Mouse (Mus musculus) forebrain, embryonic 14.5 days (tissue): Measurements from ENCODE around the gene Sgcd. TPM values are rescaled to one million over a fixed set of nuclear protein-coding genes. Genes with fewer than 3 reads are reported as not detected.
A peak's percentile ranks its signal among the peaks of the same experiment; 100 is the strongest.
"Not testable (repeated sequence)": the region's sequence is repeated elsewhere in the genome, so short reads cannot be mapped to it uniquely, and the experiment has no call there.

ENCODE experiments used
- ATAC-seq: fragments of 200-750 bp; cut with Nextera tagmentation; 2 replicates; pipeline ENCODE4 v1.8.0; 2017; ENCODE audit warnings: mild to moderate bottlenecking, moderate library complexity
- DNase-seq: peaks from one replicate; pipeline ENCODE4 v3.0.0-alpha.2; 2015; ENCODE audit warnings: low spot score
- H3K27ac ChIP-seq: fragments of 300-500 bp; sonication (generic); 2 replicates; pipeline ENCODE4 v1.5.1; 2014; ENCODE audit warnings: low read depth, mild to moderate bottlenecking, control low read depth, low read length, moderate library complexity
- H3K27me3 ChIP-seq: fragments of 300-500 bp; sonication (generic); replicated peaks from 2 replicates; pipeline ENCODE4 v1.6.1; 2014; ENCODE audit warnings: low read length, control low read depth, mixed read lengths; ENCODE audit not compliant: control insufficient read depth, insufficient read depth
- H3K36me3 ChIP-seq: fragments of 300-500 bp; sonication (generic); 2 replicates; pipeline ENCODE4 v1.6.1; 2014; ENCODE audit warnings: low read length, control low read depth; ENCODE audit not compliant: control insufficient read depth, insufficient read depth
- H3K4me1 ChIP-seq: fragments of 300-500 bp; sonication (generic); 2 replicates; pipeline ENCODE4 v1.6.1; 2014; ENCODE audit warnings: antibody characterized with exemption, low read length, control low read depth; ENCODE audit not compliant: control insufficient read depth, insufficient read depth
- H3K4me2 ChIP-seq: fragments of 300-500 bp; sonication (generic); 2 replicates; pipeline ENCODE4 v1.6.1; 2014; ENCODE audit warnings: mild to moderate bottlenecking, control low read depth, low read length
- H3K4me3 ChIP-seq: fragments of 300-500 bp; sonication (generic); 2 replicates; pipeline ENCODE4 v1.5.1; 2014; ENCODE audit warnings: low read depth, low read length, control low read depth
- H3K9ac ChIP-seq: fragments of 300-500 bp; sonication (generic); 2 replicates; pipeline ENCODE4 v1.6.1; 2014; ENCODE audit warnings: mild to moderate bottlenecking, low read length, control low read depth, moderate library complexity
- H3K9me3 ChIP-seq: fragments of 300-500 bp; sonication (generic); replicated peaks from 2 replicates; pipeline ENCODE4 v1.6.1; 2016; ENCODE audit warnings: low read length, control low read depth, mixed read lengths; ENCODE audit not compliant: control insufficient read depth
- WGBS: fragments of 180-500 bp; shearing (Covaris S2); extraction: QIAGEN DNeasy Blood & Tissue Kit; methylation state at CpG from one replicate; pipeline ENCODE4 v1.1.7; 2014; 5-methylcytosine and 5-hydroxymethylcytosine counted together
- polyA plus RNA-seq: library from polyadenylated mRNA; unstranded; fragments of >200 nt; fragmentation: Nextera tagmentation; extraction: Ambion mirVana; gene quantifications from 2 replicates; pipeline ENCODE4 v1.2.1, GENCODE M21; 2014

Sgcd gene
- polyA plus RNA-seq, 1 experiment from 2014 or later = 0.91 TPM

DNA sequence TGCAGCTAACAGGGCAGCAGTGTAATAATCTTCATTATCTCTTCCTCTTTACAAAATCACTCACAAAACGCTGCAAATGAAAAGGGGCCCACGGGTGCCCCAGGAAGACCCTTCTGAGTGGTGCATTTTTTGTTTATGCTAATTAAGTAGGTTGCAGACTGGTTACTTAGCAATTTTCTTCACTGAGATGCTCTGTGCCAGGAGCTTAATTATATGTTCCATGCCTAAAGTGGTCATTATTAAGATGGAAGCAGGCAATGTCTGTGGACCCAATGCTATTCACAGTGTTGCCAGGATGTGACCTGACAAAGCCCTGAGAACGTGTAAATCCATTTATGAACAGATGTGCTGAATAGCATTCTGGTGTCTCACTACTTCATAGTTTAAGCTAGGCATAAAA, 529.6 kb downstream of the Sgcd start:
- no peak overlapping the region for H3K27ac ChIP-seq
- H3K4me1 ChIP-seq = 0 out of 2 replicates have a peak, but pooled peaks cover 4% of the 10 kb centered on the region
- no peaks in the 10 kb centered on the region for H3K27me3 ChIP-seq
- ATAC-seq = peak; percentile 91
- no peak overlapping the region for H3K4me3 ChIP-seq
- no peak overlapping the region for H3K9ac ChIP-seq
- 5% methylated on average over 3 of the region's 3 CpGs for WGBS
- H3K9me3 ChIP-seq = no peaks in the 10 kb centered on the region
- DNase-seq = peak; percentile 79
- no peaks in the 10 kb centered on the region for H3K36me3 ChIP-seq
- H3K4me2 ChIP-seq = no peak overlapping the region

DNA sequence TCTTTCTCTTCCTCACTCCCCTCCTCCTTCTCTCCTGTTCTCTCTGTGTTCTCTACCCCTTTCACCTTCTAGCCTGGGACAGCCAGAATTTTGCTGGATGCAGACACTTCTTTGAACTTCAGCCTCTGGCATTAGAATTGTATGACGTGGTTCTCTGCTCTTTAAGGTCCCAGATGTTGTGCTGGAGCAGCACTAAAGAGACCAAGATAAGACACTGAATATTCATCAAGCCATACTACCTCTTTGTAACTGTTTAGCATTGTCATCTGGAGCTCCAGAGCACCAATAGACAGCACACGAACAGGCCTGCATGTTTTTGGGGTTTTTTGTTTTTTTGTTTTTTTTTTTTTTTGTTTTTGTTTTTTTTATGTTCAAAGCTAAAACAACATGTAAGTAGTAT, 541.0 kb downstream of the Sgcd start:
- Histone ChIP-seq H3K36me3 (no peaks in the 10 kb centered on the region), H3K4me2 (no peak overlapping the region), H3K4me1 (no peaks in the 10 kb centered on the region), H3K27me3 (no peaks in the 10 kb centered on the region), H3K9ac (no peak overlapping the region), H3K9me3 (no peaks in the 10 kb centered on the region), H3K4me3 (no peak overlapping the region), H3K27ac (no peak overlapping the region)
- no peak for DNase-seq
- 53% methylated on average over 2 of the region's 2 CpGs for WGBS
- ATAC-seq = no peak

DNA sequence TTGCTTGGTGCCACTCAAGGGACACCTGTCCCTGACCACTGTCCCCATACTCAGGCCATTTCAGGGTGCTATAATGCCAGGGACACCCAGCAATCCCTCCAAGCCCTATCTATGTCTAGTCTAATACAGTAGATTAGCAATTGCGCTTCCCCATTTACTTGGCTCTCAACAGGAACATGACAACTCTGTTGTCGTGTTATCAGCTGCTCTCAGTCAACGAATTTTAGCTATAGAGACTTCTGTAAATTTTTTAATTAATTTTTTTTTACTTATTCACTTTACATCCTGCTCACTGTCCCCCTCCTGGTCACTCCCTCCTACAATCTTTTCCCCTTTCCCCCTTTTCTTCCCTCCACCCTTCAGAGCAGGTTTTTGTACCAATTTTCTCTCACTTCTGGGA, 542.4 kb downstream of the Sgcd start:
- no peak overlapping the region for H3K9ac ChIP-seq
- 86% methylated on average over 3 of the region's 3 CpGs for WGBS
- no peak overlapping the region for H3K4me3 ChIP-seq
- no peak overlapping the region for H3K4me2 ChIP-seq
- H3K9me3 ChIP-seq = no peaks in the 10 kb centered on the region
- no peaks in the 10 kb centered on the region for H3K36me3 ChIP-seq
- ATAC-seq (no peak), DNase-seq (no peak)
- H3K4me1 ChIP-seq = no peaks in the 10 kb centered on the region
- no peaks in the 10 kb centered on the region for H3K27me3 ChIP-seq
- no peak overlapping the region for H3K27ac ChIP-seq

DNA sequence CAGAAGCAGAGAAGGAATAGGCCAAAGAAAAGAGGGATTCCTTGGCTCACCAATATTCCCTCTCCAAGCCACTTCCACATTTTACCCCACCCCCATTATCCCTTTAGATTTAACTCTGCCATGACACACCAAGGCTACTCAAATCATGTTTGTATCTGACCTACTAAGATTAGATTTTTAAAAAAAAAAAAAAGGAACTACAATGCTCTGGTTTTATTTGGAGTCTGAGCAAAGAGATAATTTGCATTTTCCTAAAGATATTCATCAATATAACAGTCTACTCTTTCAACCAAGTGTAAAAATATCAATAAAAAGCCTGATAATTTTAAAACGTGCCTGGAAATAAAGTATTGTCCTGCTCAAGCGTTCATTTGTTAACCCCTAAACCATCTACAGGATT, 543.1 kb downstream of the Sgcd start:
- no peak for DNase-seq
- Histone ChIP-seq H3K4me2 (no peak overlapping the region), H3K4me1 (no peaks in the 10 kb centered on the region), H3K27ac (no peak overlapping the region), H3K9ac (no peak overlapping the region), H3K9me3 (no peaks in the 10 kb centered on the region), H3K27me3 (no peaks in the 10 kb centered on the region), H3K36me3 (no peaks in the 10 kb centered on the region), H3K4me3 (no peak overlapping the region)
- ATAC-seq = no peak
- WGBS = 75% methylated on average over 2 of the region's 2 CpGs

DNA sequence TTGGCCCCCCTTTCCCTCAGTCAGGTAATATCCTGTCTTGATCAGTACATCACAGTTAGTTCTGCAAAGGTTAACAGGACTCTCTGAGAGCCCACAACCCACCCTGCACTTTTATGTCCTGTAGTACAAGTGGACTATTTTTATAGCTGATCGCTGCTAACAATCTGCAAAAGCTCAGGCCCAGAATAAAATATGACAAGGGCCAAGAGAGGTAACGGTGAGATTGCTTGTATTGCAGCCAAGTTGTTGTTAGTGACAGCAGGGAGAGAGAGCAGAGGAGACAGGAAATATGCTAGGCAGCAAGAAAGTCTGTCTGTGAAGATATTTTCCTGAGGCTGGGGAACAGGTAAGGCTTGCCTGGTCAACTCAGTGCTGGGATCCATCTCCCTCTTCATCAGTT, 546.5 kb downstream of the Sgcd start:
- Histone ChIP-seq H3K27ac (no peak overlapping the region), H3K4me1 (no peaks in the 10 kb centered on the region), H3K9me3 (no peaks in the 10 kb centered on the region), H3K9ac (no peak overlapping the region), H3K27me3 (no peaks in the 10 kb centered on the region), H3K4me2 (no peak overlapping the region), H3K4me3 (no peak overlapping the region), H3K36me3 (no peaks in the 10 kb centered on the region)
- ATAC-seq = no peak
- 84% methylated on average over 2 of the region's 2 CpGs for WGBS
- DNase-seq = no peak

DNA sequence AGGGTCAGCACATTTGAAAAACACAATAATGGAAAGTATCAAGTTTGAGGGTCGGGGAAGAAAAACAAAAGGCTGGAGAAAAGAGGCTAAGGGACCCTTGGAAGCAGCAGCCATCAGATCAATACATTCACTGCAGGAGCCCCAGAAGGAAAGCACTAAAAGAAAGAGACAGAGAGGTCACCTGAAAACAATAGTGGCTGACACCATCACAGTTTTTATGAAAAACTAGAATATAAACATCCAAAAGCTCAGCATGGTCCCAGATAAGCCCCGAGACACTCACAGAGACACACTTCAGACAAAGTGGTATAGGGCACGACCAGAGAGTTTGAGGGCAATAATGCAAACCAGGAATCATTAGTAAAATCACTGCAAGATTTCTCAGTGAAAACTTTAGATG, 589.2 kb downstream of the Sgcd start:
- H3K4me3 ChIP-seq = no peak overlapping the region
- H3K27ac ChIP-seq = no peak overlapping the region
- H3K9ac ChIP-seq = no peak overlapping the region
- DNase-seq = no peak
- no peaks in the 10 kb centered on the region for H3K4me1 ChIP-seq
- H3K9me3 ChIP-seq = no peaks in the 10 kb centered on the region
- no peaks in the 10 kb centered on the region for H3K27me3 ChIP-seq
- H3K4me2 ChIP-seq = no peak overlapping the region
- ATAC-seq = no peak
- WGBS = 2% methylated on average over 3 of the region's 3 CpGs
- no peaks in the 10 kb centered on the region for H3K36me3 ChIP-seq

DNA sequence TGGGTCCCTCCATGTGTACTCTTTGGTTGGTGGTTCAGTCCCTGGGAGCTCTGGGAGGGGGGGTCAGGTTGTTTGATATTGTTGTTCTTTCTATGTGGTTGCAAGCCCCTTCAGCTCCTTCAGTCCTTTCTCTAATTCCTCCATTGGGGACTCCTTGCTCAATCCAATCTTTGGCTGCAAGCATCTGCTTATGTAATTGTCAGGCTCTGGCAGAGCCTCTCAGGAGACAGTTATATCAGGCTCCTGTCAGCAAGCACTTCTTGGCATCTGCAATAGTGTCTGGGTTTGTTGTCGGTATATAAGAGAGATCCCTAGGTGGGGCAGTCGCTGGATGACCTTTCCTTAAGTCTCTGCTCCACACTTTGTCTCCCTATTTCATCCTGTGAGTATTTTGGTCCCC, 598.0 kb downstream of the Sgcd start:
- not testable (repeated sequence) for H3K9me3 ChIP-seq, H3K27ac ChIP-seq, H3K36me3 ChIP-seq, H3K27me3 ChIP-seq, ATAC-seq, H3K4me1 ChIP-seq, H3K9ac ChIP-seq, H3K4me3 ChIP-seq, H3K4me2 ChIP-seq, DNase-seq
- 89% methylated on average over 2 of the region's 2 CpGs for WGBS

DNA sequence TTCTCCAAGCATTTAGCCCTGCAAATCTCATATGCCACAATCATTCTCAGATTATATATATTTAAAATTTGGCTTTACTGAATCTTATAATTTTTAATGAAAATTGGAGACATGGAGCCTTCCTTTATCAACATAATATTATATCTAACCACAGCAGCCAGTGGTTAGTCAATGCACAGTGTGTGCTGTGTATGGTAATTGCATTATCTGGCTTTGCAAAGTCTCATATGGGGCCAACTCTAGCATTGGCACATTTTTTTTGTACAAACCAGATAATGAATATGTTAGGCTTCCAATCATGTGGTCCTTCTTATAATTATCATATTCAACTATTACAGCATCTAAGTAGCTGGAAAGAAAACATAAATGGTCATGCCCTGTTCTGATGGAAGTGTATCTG, 599.4 kb downstream of the Sgcd start:
- no peak overlapping the region for H3K4me3 ChIP-seq
- no peak overlapping the region for H3K9ac ChIP-seq
- DNase-seq (no peak), ATAC-seq (no peak)
- no peaks in the 10 kb centered on the region for H3K4me1 ChIP-seq
- H3K27ac ChIP-seq = no peak overlapping the region
- H3K27me3 ChIP-seq = no peaks in the 10 kb centered on the region
- no peaks in the 10 kb centered on the region for H3K9me3 ChIP-seq
- H3K4me2 ChIP-seq = no peak overlapping the region
- no peaks in the 10 kb centered on the region for H3K36me3 ChIP-seq

DNA sequence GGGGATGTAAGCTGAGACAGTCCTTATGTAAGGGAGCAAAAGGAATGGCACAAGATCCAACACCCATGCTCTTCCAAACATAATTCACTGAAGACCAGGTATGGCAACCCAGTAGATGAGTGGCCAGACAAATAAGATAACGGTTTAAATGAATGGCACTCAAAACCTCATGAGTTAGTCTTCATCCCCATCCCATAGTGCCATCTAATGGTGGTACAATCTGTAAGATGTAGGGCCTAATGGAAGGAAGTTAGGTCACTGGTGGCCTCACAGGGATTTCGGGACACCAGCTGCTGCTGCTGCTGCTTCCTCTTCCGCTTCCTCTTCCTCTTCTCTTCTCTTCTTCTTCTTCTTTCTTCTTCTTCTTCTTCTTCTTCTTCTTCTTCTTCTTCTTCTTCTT, 601.0 kb downstream of the Sgcd start:
- ATAC-seq (no peak), DNase-seq (no peak)
- Histone ChIP-seq H3K27me3 (no peaks in the 10 kb centered on the region), H3K4me2 (no peak overlapping the region), H3K4me1 (no peaks in the 10 kb centered on the region), H3K36me3 (no peaks in the 10 kb centered on the region), H3K9ac (no peak overlapping the region), H3K4me3 (no peak overlapping the region), H3K9me3 (no peaks in the 10 kb centered on the region), H3K27ac (no peak overlapping the region)
- 83% methylated on average over 3 of the region's 3 CpGs for WGBS

DNA sequence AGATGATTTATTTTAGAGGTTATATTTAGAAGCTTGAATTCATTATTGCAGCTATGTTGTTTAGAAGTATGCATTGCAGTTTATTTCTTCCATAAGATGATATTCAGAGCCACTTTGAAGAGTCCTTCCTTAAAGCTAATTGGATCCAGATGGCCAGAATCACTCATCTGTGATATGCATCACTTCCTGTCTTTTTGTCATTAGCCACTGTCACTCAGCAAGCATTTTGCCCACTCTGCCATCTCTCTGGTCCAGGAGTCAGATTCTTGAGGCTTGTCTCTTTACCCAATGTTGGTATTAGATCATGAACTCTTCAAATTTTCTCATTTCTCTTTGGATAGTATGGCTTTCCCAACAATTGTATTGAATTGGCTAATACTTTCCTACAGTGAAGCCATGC, 602.6 kb downstream of the Sgcd start:
- Histone ChIP-seq H3K4me3 (no peak overlapping the region), H3K27ac (no peak overlapping the region), H3K36me3 (no peaks in the 10 kb centered on the region), H3K27me3 (no peaks in the 10 kb centered on the region), H3K4me1 (no peaks in the 10 kb centered on the region), H3K9me3 (no peaks in the 10 kb centered on the region), H3K9ac (no peak overlapping the region), H3K4me2 (no peak overlapping the region)
- DNase-seq (no peak), ATAC-seq (no peak)
